Mouse (Mus musculus) layer of hippocampus, postnatal 36 days (tissue): Measurements from ENCODE around the gene Rgs9. TPM values are rescaled to one million over a fixed set of nuclear protein-coding genes. Genes with fewer than 3 reads are reported as not detected.
"Not testable (repeated sequence)": the region's sequence is repeated elsewhere in the genome, so short reads cannot be mapped to it uniquely, and the experiment has no call there.

Source experiments
- DNase-seq, 2 experiments: peaks; one replicate each; pipeline ENCODE4 v3.0.0; 2022
- total RNA-seq, 2 experiments: library from RNA; stranded (reverse); gene quantifications; 2 replicates each; pipeline ENCODE4 v1.2.3; 2021

Gene Rgs9
- total RNA-seq, 2 experiments from 2014 or later = 12.8 to 15.0 TPM

DNA sequence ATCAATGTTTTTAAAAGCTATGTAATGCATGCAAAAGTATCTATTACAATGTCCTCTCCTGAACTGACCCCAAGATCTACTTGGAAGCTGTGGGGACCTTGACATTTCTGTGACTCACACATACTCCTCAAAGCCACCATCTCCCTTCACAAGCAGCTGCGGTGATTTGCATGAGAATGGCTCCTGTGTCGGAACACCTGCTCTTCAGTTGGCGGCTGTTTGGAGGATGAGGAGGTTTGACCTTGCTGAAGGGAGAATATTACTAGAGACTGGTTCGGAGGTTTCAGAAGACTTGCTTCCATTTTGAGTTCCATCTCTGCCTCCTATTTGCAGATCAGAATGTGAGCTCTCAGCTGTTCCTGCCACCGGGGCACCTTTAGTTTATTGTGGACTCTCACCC is 7.8 kb upstream of the Rgs9 start:
- DNase-seq = no peak

GRCm38 (mm10) chr11:109302338-109302737 is 4.4 kb upstream of the Rgs9 start:
- DNase-seq = no peak

GRCm38 (mm10) chr11:109297031-109297430 is 898 bp downstream of the Rgs9 start:
- DNase-seq = no peak

- DNase-seq = no peak
These were observed 5.9 kb downstream of the Rgs9 start for GRCm38 (mm10) chr11:109292056-109292455.

- not testable (repeated sequence) for DNase-seq
These were observed 8.6 kb downstream of the Rgs9 start for GRCm38 (mm10) chr11:109289378-109289777.

DNA sequence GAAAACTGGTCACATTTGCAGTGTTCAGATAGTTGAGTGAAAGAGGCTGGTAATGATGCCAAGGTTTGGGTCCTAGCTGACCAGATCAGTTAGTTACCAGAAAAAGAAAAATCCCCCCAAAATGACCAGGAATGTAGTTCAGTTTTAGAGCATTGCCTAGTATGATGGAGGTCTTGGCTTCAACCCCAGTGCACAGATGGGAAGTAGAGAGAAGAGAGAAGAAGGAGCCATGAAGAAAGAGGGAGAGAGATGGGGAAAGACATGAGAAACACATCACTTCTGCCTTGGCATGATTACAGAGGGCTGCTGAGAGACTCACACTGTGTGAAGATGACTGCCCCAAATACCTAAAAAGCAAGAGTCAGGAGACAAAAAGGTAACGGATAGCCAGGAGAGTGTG is 13.1 kb downstream of the Rgs9 start:
- DNase-seq = no peak

DNA sequence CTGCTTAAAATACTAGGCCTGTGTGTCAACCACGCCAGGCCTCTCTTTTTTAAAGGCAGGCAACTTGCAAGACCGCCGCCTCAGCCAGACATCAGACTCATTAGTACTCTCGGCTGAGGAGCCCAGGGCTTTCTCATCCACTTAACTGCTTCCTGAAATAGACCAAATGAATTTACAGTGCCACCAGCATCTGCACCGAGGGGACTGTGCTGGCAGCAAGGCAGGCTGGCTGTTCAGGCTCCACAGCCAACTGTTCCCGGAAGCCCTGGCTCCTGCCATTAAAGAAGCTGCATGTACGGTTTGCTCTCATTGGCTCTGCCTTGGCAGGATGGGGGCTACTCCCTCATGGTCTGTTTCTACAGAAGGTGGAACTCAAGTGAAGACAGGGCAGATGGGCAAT is 19.7 kb downstream of the Rgs9 start:
- peak; percentile 43 to 64 for DNase-seq

- no peak for DNase-seq
These were observed 26.5 kb downstream of the Rgs9 start for GRCm38 (mm10) chr11:109271399-109271798.

GRCm38 (mm10) chr11:109270366-109270765 is 27.6 kb downstream of the Rgs9 start:
- no peak for DNase-seq

DNA sequence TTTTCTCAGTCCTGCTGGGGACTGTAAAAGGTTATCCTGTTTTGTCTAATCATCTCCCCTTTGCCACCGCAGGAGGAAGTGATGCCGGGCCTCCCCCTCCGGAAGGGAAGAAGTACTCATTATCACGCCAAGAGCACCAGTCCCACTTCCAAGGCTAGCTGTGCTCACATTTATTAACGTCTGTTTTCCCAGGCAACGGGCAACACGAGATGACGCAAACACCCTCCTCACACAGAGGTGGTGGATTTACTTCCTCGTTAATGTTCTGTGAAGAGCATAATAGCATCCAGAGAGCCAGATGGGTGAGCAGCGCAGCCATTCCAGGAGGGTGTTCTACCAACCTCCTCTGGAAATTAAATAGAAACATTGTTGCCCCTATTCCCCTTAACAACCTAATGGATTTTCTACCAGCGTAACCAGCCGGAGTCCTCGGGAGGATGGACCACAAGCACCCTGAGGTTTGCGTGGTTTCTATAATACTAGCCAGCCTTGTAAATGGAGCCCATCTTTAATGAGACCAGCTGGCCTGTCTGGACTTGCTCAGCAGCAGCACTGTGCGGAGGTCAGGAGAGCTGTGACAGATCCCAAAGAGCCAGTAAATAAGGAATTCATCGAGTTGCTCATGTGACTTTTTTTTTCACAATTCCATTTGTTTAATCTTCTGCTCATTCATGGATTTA is 28.1 kb downstream of the Rgs9 start:
- DNase-seq = no peak

DNA sequence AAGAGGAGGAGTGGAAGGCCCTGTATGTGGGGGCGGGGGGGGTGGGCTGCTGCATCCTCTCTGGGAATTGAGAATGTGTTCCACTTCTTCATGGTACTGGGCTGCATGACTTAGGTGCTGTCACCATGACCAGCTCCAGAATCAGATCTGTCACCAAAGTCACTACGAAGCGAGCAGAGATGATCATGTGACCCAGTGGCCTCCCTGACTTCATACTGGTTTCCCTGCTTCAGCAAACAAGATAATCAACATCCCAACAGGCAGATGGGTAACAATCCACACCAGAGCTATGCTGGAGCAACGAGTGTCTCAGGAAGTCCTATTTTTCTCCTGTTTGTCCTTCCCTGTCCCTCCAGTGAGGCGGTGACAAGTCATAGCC is 28.7 kb downstream of the Rgs9 start:
- DNase-seq = no peak

GRCm38 (mm10) chr11:109266161-109266910 is 31.6 kb downstream of the Rgs9 start:
- peak; percentile 28 to 39 for DNase-seq

GRCm38 (mm10) chr11:109264159-109264768 is 33.7 kb downstream of the Rgs9 start:
- no peak for DNase-seq

DNA sequence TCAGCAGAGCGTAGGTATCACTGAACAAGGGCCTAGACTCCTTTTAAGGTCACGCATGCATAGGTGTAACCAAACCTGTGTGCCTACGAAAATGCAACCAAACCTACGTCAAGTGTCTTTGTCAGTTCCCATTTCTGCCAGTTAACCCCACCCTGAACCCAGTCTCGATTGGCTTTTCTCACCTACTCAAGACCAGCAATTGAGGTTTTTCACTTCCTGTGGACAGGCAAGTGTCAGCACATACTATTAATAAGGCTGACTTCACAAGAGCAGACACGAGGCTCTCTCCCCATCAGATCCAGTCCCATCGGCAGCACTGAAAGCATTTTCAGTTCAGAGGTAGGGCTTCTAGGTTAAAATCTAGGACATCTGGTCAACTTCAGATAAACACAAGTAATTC is 37.4 kb downstream of the Rgs9 start:
- no peak for DNase-seq

- DNase-seq = peak; percentile 20 to 25
These were observed 38.7 kb downstream of the Rgs9 start for GRCm38 (mm10) chr11:109258941-109259910.

DNA sequence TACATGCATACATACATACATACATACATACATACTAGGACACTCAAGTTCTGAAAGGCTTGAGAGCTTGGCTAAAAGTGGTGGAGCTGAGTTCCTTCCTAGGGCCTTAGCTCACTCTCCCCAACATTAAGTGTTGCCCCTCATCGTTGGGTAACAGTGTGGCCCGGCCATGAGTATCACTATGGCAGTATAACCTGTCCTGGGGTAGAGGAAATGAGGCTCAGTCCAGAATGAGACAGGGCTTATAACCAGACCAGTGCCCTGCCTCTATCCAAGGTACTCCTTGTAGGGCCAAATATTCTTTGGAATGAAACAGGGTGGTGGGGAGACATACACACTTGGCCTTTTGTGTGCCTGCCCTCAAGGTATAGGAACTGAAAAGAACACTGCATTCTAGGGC is 40.1 kb downstream of the Rgs9 start:
- no peak for DNase-seq

- no peak for DNase-seq
These were observed 42.9 kb downstream of the Rgs9 start for GRCm38 (mm10) chr11:109255022-109255421.

DNA sequence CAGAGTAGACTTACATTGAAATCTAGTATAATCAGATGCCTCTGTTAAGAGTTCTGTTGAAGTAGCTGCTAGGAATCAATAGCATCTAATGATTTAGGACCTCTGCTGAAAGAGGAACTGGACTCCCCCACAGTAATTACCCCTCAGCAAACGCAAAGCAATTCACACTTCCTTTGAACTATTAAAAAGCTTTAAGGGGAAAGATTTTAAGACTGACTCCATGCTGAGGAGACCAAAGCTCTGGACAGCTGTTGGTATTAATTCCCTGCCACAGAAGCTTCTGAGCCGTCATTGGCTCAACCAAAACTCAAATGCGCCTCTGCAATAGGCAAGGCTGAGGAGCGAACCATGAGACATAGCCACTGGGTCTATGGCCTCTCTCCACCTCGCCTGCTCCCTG is 45.4 kb downstream of the Rgs9 start:
- DNase-seq = no peak

GRCm38 (mm10) chr11:109250566-109250965 is 47.4 kb downstream of the Rgs9 start:
- no peak for DNase-seq

GRCm38 (mm10) chr11:109246920-109247319 is 51.0 kb downstream of the Rgs9 start:
- DNase-seq = no peak

DNA sequence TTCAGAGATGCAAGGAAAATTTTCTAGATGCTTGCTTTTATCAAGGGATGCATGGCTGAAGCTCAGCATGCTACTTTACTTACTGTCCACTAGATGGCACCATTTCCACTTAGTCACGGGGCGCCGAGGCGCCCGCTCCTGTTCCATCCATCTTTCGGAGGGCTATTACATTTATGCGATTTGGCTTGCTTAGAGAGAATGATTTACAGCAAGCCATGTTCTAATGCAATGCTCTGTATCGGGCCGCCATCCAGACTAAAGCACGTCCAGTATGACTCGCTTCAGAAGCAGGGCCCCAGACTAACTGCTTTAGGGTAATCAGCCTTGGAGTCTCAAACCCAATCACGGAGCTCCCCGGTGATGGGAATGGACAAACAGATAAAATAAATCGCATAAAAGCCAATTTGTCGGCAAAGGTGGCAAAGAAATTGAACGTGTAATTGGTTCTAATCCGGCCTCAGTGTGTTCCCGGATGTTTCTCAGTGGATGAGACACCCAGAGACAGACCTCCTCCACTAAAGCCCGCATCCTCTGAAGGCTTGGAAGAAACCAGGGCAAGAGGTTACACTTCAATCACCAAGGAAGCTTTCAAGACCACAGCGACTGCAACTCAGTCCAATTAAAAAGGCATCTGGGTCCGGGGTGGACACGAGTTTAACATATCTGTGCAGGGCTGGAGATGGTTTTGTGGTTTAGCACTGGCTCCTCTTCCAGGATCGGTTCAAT is 53.1 kb downstream of the Rgs9 start:
- peak; percentile 14 to 21 for DNase-seq

GRCm38 (mm10) chr11:109240126-109240525 is 57.8 kb downstream of the Rgs9 start:
- no peak for DNase-seq
